Mouse (Mus musculus): ENCODE results near the gene Tma7.
A peak's percentile ranks its signal among the peaks of the same experiment; 100 is the strongest.

The Tma7 gene

DNA sequence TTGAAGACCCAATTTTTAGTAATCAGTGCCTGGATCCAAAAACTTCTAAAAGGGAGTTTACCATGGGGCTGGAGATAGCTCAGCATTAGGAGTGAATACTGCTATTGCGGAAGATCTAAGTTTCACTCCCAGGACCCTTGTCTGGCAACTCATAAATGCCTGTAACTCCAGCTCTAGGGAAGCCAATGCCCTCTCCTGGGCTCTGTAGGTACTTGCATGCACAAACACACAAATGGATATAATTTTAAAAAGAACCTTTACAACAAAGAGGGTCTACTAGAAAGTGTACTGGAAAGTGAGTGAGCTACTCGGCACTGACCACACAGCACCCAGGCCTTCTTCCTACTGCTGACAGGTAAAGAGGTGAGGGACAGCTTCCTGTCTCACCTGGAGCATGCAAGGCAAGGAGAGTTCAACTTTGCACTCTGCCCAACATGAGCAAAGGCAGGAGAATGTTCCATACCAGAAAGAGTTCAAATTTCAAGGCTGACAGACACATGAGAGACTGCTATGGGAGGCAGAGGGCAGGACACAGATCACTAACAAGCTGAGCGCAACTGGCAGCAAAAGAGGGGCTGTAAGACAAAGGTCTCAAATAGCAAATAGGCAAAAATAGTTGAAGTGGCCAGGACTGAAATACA lies 14.2 kb downstream of the Tma7 start:
- no peak for DNase-seq (ENCODE audit: low spot score in 2 of 2)

DNA sequence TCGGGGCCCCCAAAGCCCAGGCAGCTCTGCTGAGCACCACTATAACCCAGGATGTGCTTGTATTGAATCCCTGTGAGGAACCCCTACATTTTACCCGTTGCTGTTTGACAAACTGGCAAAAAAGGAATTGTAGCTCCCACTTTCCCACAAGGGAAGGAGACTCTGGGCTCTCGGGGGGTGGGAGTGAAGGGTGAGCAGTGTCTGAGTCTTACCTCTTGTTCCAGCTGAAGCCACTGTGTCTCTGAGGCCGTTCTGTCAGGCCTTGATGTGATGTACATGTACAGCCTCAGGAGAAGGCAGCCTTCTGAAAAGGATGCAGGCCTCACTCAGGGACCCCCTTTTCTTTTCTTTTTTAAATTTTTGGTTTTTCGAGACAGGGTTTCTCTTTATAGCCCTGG lies 21.5 kb downstream of the Tma7 start:
- no peak for DNase-seq (ENCODE audit: low spot score in 2 of 2)

GRCm38 (mm10) chr9:109060184-109060897 lies 22.0 kb downstream of the Tma7 start:
- DNase-seq (ENCODE audit: low spot score in 2 of 2) = no peak

GRCm38 (mm10) chr9:109059136-109059903 lies 23.1 kb downstream of the Tma7 start, which contains the start of gene Trex1:
Gene Trex1, minus strand, starts transcription at chr9:109059734.
- DNase-seq (ENCODE audit: low spot score in 2 of 2) = peak; percentile 77 to 90

DNA sequence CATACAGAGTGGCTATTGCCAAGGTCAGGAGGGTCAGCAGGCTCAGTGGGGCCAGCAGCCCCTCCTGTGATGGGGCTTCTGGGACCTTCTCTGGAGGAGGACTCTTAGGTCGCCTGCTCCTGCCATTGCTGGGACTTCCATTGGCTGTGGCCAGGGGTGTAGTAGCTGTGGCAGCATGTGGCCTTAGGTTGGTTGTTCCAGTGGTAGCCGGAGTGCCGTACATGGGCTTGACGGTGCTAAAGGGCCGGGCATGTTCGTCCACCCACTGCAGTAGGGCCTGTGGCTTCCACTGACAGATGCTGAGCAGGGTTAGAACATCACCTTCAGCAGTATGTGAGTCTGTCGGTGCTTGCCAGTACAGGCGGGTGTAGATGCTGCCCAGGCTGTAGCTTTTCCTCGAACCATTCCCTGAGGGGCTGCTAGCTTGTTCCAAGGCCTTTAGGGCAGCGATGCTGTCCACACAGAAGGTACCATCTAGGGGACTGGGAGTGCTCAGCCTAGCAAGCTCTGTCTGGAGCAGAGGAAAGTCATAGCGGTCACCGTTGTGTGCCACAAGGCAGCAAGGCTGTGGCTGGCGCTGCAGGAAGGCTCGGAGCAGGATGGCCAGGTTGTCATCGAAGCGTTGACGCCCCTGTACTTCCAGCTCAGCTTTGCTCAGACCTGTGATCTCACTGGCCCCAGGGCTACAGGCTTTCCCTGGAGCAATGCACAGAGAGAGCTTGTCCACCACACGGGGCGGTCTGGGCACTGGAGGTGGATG lies 24.2 kb downstream of the Tma7 start:
- DNase-seq (ENCODE audit: low spot score in 2 of 2) = no peak

DNA sequence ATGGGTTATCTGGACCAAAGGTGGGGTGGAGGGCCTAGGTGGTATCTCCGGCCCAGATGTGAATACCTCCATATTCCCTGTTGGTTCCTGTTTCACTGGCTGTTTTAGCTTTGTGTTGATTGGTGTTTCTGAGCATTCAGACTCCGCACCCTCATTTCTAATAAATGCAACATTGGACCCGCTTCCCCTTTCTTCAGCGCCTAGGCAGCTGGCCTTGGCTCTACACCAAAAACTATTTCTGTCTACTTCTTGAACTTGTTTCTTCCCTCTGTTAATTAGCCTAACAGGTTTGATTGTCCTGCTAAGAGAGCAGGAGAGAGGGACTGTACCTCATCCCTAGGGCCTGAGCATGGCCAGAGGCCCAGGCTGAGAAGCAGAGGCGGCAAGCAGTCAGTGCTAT lies 24.8 kb downstream of the Tma7 start:
- DNase-seq (ENCODE audit: low spot score in 2 of 2) = no peak

DNA sequence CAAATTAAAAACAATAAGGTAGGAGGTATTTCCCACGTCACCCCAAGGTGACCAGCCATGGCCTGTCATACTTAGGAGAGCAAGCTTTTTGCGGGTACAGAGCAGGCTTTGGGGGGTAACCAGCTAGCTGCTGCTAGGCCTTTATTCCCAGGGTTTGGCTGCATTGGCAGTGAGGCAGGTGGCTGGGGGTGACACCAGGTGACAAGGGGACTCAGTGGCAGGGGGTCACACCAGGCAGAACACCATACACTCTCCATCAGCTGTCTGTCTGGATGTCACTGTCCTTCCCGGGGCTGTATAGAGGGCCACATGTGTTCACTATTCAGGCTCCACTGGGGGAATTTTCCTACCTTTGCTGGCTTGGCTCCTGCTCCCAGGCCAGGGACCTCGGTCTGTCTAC lies 25.5 kb downstream of the Tma7 start:
- DNase-seq (ENCODE audit: low spot score in 2 of 2) = no peak

DNA sequence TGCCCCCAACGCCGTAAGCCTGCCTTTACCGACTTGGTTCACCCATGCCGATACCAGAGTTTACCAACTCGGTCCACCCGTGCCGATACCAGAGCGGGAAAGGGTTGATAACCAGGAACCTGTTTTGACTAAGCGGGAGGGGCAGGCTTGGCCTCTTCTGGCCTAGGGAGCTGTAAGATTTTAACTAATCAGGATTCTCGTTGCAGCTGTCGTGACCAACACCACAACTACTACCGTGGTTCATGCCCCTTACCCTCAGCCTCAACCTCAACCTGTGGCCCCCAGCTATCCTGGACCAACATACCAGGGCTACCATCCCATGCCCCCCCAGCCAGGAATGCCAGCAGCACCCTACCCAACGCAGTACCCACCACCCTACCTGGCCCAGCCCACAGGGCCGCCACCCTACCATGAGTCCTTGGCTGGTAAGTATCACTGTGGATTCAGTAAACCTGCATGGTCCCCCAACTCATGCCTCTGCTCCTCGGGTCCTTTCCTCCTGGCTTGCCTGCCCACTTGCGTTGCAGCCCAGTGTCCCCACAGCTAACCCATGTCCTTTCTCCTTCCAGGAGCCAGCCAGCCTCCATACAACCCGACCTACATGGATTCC lies 26.2 kb downstream of the Tma7 start:
- DNase-seq (ENCODE audit: low spot score in 2 of 2) = no peak

- no peak for DNase-seq (ENCODE audit: low spot score in 2 of 2)
These were observed 26.9 kb downstream of the Tma7 start for GRCm38 (mm10) chr9:109055271-109056030.

DNA sequence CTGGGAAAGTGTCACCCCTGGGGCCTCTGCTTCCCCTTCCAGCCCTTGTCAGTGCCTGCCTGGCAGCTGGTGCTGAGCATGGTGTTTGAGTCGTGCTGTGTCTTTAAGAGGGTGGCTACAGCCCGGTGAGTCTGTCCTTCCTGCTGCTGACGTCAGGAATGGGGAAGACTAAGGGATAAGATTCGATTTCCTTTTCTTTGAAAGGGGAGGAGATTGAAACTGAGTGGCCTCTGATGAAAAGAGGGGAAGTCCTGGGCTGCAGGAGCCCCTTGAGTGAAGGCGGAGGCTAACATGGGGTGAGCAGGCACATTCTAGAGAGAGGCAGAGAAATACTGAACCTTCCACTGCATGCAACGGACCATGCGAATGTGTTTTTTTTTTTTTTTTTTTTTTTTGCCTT lies 27.7 kb downstream of the Tma7 start:
- peak in 1 of 2 experiments; percentile 65 for DNase-seq (ENCODE audit: low spot score in 2 of 2)

DNA sequence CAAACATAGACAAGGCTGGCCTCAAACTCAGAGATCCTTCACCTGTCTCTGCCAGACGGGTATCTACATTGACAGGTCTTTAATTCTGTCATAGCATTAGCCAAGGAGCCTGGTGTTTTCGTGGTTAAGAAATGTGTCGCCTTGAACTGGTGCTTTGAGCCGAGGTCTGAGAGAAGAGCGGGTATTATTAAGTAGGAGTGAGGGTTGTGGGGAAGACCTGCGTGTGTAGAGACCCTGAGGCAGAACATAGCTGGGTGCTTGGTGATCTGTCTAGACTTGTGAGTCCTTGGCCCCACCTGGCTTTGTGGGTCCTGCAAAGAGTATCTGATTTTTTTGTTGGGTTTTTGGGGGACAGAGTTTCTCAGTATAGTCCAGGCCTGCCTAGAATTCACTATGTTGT lies 28.5 kb downstream of the Tma7 start:
- DNase-seq (ENCODE audit: low spot score in 2 of 2) = no peak

DNA sequence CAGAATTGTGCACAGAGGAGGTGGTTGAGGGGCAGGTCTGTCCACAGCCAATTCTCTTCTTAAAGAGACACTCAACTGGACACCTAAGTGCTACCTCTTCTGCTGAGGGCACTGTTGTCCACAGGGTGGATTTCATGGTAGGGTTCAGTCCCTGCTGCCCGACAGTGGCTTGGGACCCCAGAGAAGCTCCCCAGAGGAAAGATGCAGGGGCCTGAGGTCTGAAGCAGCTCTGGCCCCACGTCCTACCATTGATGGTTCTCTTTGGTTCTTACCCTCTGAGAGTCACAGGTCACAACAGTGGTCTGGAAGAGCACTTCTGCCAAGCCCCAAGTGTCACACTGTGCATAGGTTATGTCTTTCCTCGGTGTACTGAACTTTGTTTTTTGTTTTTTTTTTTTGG lies 29.0 kb downstream of the Tma7 start:
- DNase-seq (ENCODE audit: low spot score in 2 of 2) = no peak

GRCm38 (mm10) chr9:109052490-109053260 lies 29.7 kb downstream of the Tma7 start:
- no peak for DNase-seq (ENCODE audit: low spot score in 2 of 2)

DNA sequence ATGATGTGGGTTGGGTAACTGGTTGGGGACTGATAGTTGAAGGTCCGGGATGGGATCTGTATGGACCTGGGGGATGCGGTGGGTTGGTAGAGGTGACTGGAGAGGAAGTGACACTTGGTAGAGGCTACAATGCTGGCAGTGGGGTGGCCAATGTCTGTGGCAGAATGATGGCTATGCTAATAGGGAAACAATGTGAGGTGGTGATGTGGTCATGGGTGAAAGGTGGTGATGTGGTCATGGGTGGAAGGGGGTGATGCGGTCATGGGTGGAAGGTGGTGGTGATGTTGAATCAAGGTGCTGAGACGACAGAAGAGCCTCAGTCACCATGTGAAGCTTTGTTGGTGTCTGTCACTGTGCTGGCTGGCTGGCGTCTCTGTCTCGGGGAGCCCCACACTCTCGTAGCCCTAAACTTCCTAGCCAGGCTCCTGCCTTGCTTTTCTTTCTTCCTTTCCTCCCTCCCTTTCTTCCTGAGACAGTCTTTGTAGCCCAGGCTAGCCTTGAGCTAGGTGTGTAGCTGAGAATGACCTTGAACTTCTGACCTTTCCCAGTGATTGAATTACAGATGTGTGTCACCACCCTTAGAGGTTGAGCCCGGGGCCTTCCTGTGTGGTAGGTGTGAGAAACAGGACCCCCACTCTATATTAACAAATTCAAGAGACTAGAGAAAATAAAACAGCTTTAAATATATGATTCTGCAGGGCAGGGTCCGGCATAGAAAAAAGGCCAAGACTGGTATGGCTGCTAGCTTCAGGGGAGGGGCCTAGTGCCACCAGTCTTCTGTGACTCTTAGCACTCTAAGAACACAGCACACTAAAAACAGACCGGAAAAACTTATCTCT lies 30.5 kb downstream of the Tma7 start:
- no peak for DNase-seq (ENCODE audit: low spot score in 2 of 2)

DNA sequence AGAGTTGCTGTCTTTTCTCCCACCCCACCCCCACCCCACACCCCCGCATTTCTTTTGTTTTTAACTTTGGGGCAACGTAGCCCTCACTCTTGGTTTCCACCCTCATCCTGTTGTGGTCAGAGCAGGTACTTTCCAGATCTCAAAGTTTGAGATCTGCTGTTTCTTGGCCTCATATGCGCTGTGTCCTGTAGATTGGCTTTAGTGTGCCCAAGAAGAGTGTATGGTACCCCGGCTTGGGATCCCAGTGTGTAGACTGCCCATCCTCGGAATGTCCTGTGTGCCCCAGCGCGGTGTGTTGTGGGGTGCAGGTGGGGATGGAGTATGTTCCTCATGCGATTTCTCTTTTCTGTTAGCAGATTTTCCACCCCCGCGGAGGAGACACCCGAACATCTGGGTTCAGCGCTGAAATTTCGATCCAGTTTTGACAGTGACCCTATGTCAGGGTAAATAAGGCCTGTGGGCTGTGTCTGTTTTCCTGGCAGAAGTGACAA lies 31.3 kb downstream of the Tma7 start:
- DNase-seq (ENCODE audit: low spot score in 2 of 2) = no peak

- DNase-seq (ENCODE audit: low spot score in 2 of 2) = no peak
These were observed 31.8 kb downstream of the Tma7 start for GRCm38 (mm10) chr9:109050674-109050997.

DNA sequence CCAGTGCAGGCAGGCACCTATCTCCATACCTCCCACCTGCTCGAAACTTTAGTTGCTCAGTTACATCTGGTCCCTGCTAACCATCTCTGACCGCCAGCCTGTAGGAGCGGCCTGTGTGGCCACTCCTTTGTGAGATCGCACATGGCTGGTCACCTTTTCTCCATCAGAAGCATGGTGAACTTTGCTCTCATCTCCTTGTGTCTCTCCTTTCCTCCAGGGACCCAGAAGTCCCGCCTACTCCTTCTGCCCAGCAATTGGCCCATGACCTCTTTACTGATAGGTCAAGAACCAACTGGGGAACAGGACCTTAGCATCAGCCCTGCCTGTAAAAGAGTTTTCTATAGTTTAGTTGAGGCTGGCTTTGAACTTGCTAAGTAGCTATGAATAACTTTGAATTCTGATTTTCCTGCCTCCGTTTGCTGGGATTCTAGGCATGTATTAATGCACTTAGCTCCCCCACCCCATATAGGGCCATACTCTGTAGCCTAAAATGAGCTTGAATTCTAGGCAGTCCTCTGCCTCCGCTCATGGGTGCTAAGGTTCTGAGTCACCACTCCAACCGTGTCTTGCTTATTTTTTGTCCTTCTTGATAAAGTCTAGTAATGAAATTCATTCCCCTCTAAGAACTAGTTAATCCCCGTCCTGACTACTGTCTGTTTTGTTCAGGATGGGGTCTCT lies 32.3 kb downstream of the Tma7 start:
- no peak for DNase-seq (ENCODE audit: low spot score in 2 of 2)

- no peak for DNase-seq (ENCODE audit: low spot score in 2 of 2)
These were observed 33.1 kb downstream of the Tma7 start for GRCm38 (mm10) chr9:109049316-109049715.

GRCm38 (mm10) chr9:109046306-109046705 lies 36.1 kb downstream of the Tma7 start:
- DNase-seq (ENCODE audit: low spot score in 2 of 2) = no peak
